Mouse (Mus musculus) CH12.LX (cell line): ENCODE results near the gene Hnrnpul1.

Experiments
- CTCF ChIP-seq, 2 experiments: IDR thresholded peaks in 1 of 2; conservative IDR thresholded peaks in 1 of 2; 2 replicates each; pipeline ENCODE4 v1.5.1; 2011 to 2012; ENCODE audit warnings: low read depth in 2 of 2, low read length in 2 of 2, improper control_type of control experiment in 1 of 2, inconsistent platforms in 1 of 2, mild to moderate bottlenecking in 1 of 2, moderate library complexity in 1 of 2
- JUND ChIP-seq: conservative IDR thresholded peaks from 2 replicates; pipeline ENCODE4 v1.6.1; 2011; ENCODE audit warnings: low read depth, low read length, improper control_type of control experiment
- KAT2A ChIP-seq: IDR thresholded peaks from 2 replicates; pipeline ENCODE4 v1.6.1; 2012; ENCODE audit warnings: low read length, improper control_type of control experiment, inconsistent platforms; ENCODE audit not compliant: insufficient replicate concordance
- MAFK ChIP-seq: IDR thresholded peaks from 2 replicates; pipeline ENCODE4 v1.6.1; 2011; ENCODE audit warnings: low read length, improper control_type of control experiment; ENCODE audit not compliant: insufficient replicate concordance
- MAZ ChIP-seq: IDR thresholded peaks from 2 replicates; pipeline ENCODE4 v1.6.1; 2012; ENCODE audit warnings: low read depth, mild to moderate bottlenecking, inconsistent platforms, low read length, improper control_type of control experiment, moderate library complexity
- MYC ChIP-seq: IDR thresholded peaks from 2 replicates; pipeline ENCODE4 v1.6.1; 2011; ENCODE audit warnings: low read depth, mild to moderate bottlenecking, improper control_type of control experiment, low read length
- POLR2A ChIP-seq: IDR thresholded peaks from 2 replicates; pipeline ENCODE4 v1.6.1; 2011; ENCODE audit warnings: low read depth, mild to moderate bottlenecking, improper control_type of control experiment, low read length
- SIN3A ChIP-seq: IDR thresholded peaks from 2 replicates; pipeline ENCODE4 v1.6.1; 2012; ENCODE audit warnings: low read length, improper control_type of control experiment, inconsistent platforms
- TCF12 ChIP-seq: IDR thresholded peaks from 2 replicates; pipeline ENCODE4 v1.6.1; 2014; ENCODE audit warnings: low read depth, mild to moderate bottlenecking, inconsistent platforms, low read length, improper control_type of control experiment
- USF2 ChIP-seq: conservative IDR thresholded peaks from 2 replicates; pipeline ENCODE4 v1.6.1; 2011; ENCODE audit warnings: low read depth, low read length, improper control_type of control experiment

DNA sequence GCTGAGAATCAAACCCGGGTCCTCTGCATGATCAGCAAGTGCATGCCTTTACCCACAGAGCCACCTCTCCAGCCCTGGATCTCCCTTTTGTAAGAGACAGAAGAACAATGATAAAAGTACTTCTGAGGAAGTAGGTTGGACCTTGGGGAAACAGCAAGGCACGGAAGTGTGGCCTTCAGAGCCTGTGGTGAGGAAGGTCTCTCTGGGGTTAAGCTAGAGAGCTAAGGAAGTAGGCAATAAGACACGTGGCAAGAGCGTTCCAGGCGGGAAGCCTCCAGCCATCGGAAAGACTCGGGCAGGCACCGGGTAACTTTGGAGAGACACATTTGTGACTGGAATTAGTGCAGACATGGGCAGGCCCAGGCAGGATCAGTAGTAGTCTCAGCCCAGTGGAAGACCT is 40.2 kb upstream of the Hnrnpul1 start:
- TF ChIP-seq JUND (no peak), CTCF (conservative IDR thresholded peaks at IDR 0.05 in 1 of 2, IDR thresholded peaks at IDR 0.05 in 1 of 2; ENCODE audit: low read depth in 2 of 2, low read length in 2 of 2) (no peak), POLR2A (no peak), SIN3A (no peak), TCF12 (no peak), USF2 (no peak), MYC (no peak), KAT2A (no peak), MAFK (no peak), MAZ (no peak)
